Mouse (Mus musculus): Measurements from ENCODE around the gene Ybx1. TPM values are rescaled to one million over a fixed set of nuclear protein-coding genes. Genes with fewer than 3 reads are reported as not detected.

Ybx1 gene
- total RNA-seq, 2 experiments from 2014 or later = 218 to 230 TPM

GRCm38 (mm10) chr4:119244468-119245240 is 49.8 kb downstream of the Ybx1 start:
- peak; percentile 62 to 90 for DNase-seq (ENCODE audit: low spot score in 2 of 2)
- intact Hi-C loops (cut with DNase I) = loop anchor here (10.0 kb wide), 3 partner anchors 220 to 420 kb away; partner anchors contain the start of genes Foxj3 and Frg2f1

GRCm38 (mm10) chr4:119242571-119242970 is 51.8 kb downstream of the Ybx1 start:
- intact Hi-C loops (cut with DNase I) = loop anchor here (10.0 kb wide), 3 partner anchors 222 to 422 kb away; partner anchors contain the start of genes Foxj3 and Frg2f1
- DNase-seq (ENCODE audit: low spot score in 2 of 2) = no peak

DNA sequence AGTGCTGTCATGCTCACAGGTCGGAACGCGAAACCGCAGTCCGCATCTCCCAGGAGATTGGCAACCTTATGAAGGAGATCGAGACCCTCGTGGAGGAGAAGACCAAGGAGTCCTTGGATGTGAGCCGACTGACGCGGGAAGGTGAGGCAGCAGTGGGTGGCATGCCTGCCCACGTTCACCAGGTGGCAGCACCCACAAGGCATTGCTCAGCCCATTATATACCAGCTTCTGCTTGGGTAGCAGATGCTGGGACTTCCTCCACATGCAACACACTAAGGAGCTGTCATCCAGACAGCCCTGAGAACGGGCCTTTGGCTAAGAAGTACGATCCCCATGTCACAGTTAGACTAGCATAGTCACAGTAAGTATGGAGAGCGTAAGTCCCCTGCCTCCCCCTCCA is 52.7 kb downstream of the Ybx1 start:
- peak; percentile 53 to 70 for DNase-seq (ENCODE audit: low spot score in 2 of 2)
- intact Hi-C loops (cut with DNase I) = loop anchor here (10.0 kb wide), 3 partner anchors 223 to 423 kb away; partner anchors contain the start of genes Foxj3 and Frg2f1

- intact Hi-C loops (cut with DNase I) = no loop called here
- DNase-seq (ENCODE audit: low spot score in 2 of 2) = peak; percentile 53 to 78
These were observed 55.2 kb downstream of the Ybx1 start for GRCm38 (mm10) chr4:119239181-119239682.

GRCm38 (mm10) chr4:119238661-119239060 is 55.7 kb downstream of the Ybx1 start:
- DNase-seq (ENCODE audit: low spot score in 2 of 2) = no peak
- intact Hi-C loops (cut with DNase I) = no loop called here

DNA sequence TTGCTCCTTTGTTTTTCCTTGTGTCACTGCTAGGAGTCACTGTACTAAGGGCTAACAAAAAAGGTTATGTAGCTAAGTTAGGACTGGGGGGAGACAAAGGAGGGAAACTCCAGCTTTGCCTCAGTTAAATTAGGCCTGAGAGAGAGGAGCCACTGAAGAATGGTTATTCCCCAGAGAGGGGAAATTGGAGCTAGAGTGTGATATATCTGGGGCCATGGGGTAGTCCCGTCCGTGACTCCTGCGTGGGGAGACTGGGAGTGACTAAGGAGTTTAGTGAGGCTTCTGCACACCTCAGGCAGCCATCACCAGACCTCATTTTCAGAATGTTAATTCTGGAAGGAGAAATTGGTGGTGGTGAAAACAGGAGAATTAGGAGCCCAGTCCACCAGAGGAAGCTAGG is 60.1 kb downstream of the Ybx1 start:
- DNase-seq (ENCODE audit: low spot score in 2 of 2) = no peak
- intact Hi-C loops (cut with DNase I) = no loop called here

- DNase-seq (ENCODE audit: low spot score in 2 of 2) = peak; percentile 51 to 75
- intact Hi-C loops (cut with DNase I) = no loop called here
These were observed 61.0 kb downstream of the Ybx1 start for GRCm38 (mm10) chr4:119233256-119233901.

GRCm38 (mm10) chr4:119232410-119233255 is 61.8 kb downstream of the Ybx1 start, which contains the start of the genes AU022252 and P3h1:
AU022252 (minus strand) TSS chr4:119232712.
P3h1 (plus strand) TSS chr4:119232915.
- intact Hi-C loops (cut with DNase I) = no loop called here
- DNase-seq (ENCODE audit: low spot score in 2 of 2) = peak; percentile 98 to 100

Other genes starting within 250 kb of the Ybx1 start
- gene Slc2a1, start 185.9 kb downstream of the Ybx1 start, total RNA-seq (2021) = 100 to 1,000 TPM in 1 of 2 experiments, 10 to 100 TPM in 1; 95.0 to 111 TPM
- 1 to 10 TPM; 7.9 to 8.6 TPM for gene Zfp691, start 120.4 kb downstream of the Ybx1 start, total RNA-seq (2021)
- gene Ermap, start 104.6 kb downstream of the Ybx1 start, total RNA-seq (2021) = under 1 TPM; 0.57 to 0.60 TPM
- 10 to 100 TPM; 17.6 to 20.7 TPM for gene Svbp, start 99.3 kb downstream of the Ybx1 start, total RNA-seq (2021)
- gene Tmem269, start 76.4 kb downstream of the Ybx1 start, total RNA-seq (2021) = under 1 TPM; 0.50 to 0.64 TPM
- 10 to 100 TPM; 33.4 to 34.2 TPM for gene AU022252, start 61.9 kb downstream of the Ybx1 start, total RNA-seq (2021)
- 1 to 10 TPM; 6.5 to 6.9 TPM for gene P3h1, start 61.7 kb downstream of the Ybx1 start, total RNA-seq (2021)
- under 1 TPM; 0.43 to 0.44 TPM for gene Cldn19, start 39.2 kb downstream of the Ybx1 start, total RNA-seq (2021)
- 10 to 100 TPM; 16.2 to 21.6 TPM for gene Ppih, start 25.9 kb upstream of the Ybx1 start, total RNA-seq (2021)
- 10 to 100 TPM; 16.3 to 16.9 TPM for gene Ccdc30, start 120.9 kb upstream of the Ybx1 start, total RNA-seq (2021)
- gene Ppcs, start 127.8 kb upstream of the Ybx1 start, total RNA-seq (2021) = 1 to 10 TPM; 4.7 to 5.2 TPM
- gene Zmynd12, start 128.2 kb upstream of the Ybx1 start, total RNA-seq (2021) = under 1 TPM in 1 of 2 experiments, not detected in 1; 0.25 TPM
- 10 to 100 TPM in 1 of 2 experiments, 1 to 10 TPM in 1; 7.6 to 12.4 TPM for gene Rimkla, start 198.0 kb upstream of the Ybx1 start, total RNA-seq (2021)
- gene Foxj3, start 242.4 kb upstream of the Ybx1 start, total RNA-seq (2021) = 10 to 100 TPM; 64.6 to 77.5 TPM
- 10 to 100 TPM; 25.2 to 27.3 TPM for gene Frg2f1, start 244.9 kb upstream of the Ybx1 start, total RNA-seq (2021)